Mouse (Mus musculus) activated CD4-positive, CD25-positive, alpha-beta regulatory T cell, adult 4 months (primary cell): ENCODE measurements around the gene Tmem92. TPM values are rescaled to one million over a fixed set of nuclear protein-coding genes. Genes with fewer than 3 reads are reported as not detected.

Source experiments
- ATAC-seq: one replicate; pipeline ENCODE4 v1.8.0; 2017
- polyA plus RNA-seq, 2 experiments: library from polyadenylated mRNA; unstranded; fragments of 100-300 nt; shearing (Covaris generic); gene quantifications; one replicate each; pipeline ENCODE4 v1.2.1; 2017

Tmem92 gene
- polyA plus RNA-seq, 2 experiments from 2014 or later: not detected

GRCm38 (mm10) chr11:94727306-94727705 is 55.2 kb downstream of the Tmem92 start:
- no peak for ATAC-seq

Other genes starting within 250 kb of the Tmem92 start
- 1 to 10 TPM in 1 of 2 experiments, under 1 TPM in 1; 0.90 to 1.4 TPM for gene Rsad1, start 233.4 kb downstream of the Tmem92 start, polyA plus RNA-seq
- gene Chad, start 217.7 kb downstream of the Tmem92 start, polyA plus RNA-seq: under 1 TPM in 1 of 2 experiments, not detected in 1; 0.38 TPM
- gene Acsf2, start 180.8 kb downstream of the Tmem92 start, polyA plus RNA-seq: 1 to 10 TPM; 1.9 to 2.3 TPM
- 10 to 100 TPM in 1 of 2 experiments, 1 to 10 TPM in 1; 9.9 to 12.9 TPM for gene Lrrc59, start 152.9 kb downstream of the Tmem92 start, polyA plus RNA-seq
- 10 to 100 TPM; 75.2 to 93.7 TPM for gene Mrpl27, start 128.9 kb downstream of the Tmem92 start, polyA plus RNA-seq
- gene Eme1, start 128.7 kb downstream of the Tmem92 start, polyA plus RNA-seq: 1 to 10 TPM; 2.6 to 4.4 TPM
- gene Xylt2, start 105.2 kb downstream of the Tmem92 start, polyA plus RNA-seq: 1 to 10 TPM; 5.6 to 6.0 TPM
- gene Gm11541, start 78.2 kb downstream of the Tmem92 start, polyA plus RNA-seq: not detected
- gene Cdc34b, start 40.9 kb downstream of the Tmem92 start, polyA plus RNA-seq: not detected
- under 1 TPM; 0.10 to 0.61 TPM for gene Col1a1, start 153.5 kb upstream of the Tmem92 start, polyA plus RNA-seq
- not detected for gene Hils1, start 184.9 kb upstream of the Tmem92 start, polyA plus RNA-seq
- gene Sgca, start 193.6 kb upstream of the Tmem92 start, polyA plus RNA-seq: under 1 TPM in 1 of 2 experiments, not detected in 1; 0.46 TPM
- gene Ppp1r9b, start 208.3 kb upstream of the Tmem92 start, polyA plus RNA-seq: 10 to 100 TPM; 23.1 to 24.0 TPM
- gene Samd14, start 227.2 kb upstream of the Tmem92 start, polyA plus RNA-seq: under 1 TPM in 1 of 2 experiments, not detected in 1; 0.32 TPM